Mouse (Mus musculus) heart, adult 2 months (tissue): ENCODE measurements at regions not wholly inside any gene's neighbourhood (a gene's known extent, or its start where the extent isn't known, plus 50 kb on each side); places are given as distances from the start of the nearest gene placed in this dataset.

Experiments
- DNase-seq, 2 experiments: peaks; one replicate each; pipeline ENCODE4 v3.0.0; 2021
- H3K27ac ChIP-seq: fragments of 200-600 bp; 2 replicates; pipeline ENCODE4 v1.8.1; 2022
- H3K27me3 ChIP-seq: fragments of 200-500 bp; 2 replicates; pipeline ENCODE4 v1.6.1; 2012; ENCODE audit warnings: mild to moderate bottlenecking, low read length, inconsistent platforms, mixed read lengths; ENCODE audit not compliant: control insufficient read depth, insufficient read depth
- H3K36me3 ChIP-seq: fragments of 200-500 bp; 2 replicates; pipeline ENCODE4 v1.6.1; 2012; ENCODE audit warnings: low read length, inconsistent platforms; ENCODE audit not compliant: control insufficient read depth, insufficient read depth
- H3K4me1 ChIP-seq: fragments of 200-500 bp; 2 replicates; pipeline ENCODE4 v1.6.1; 2011; ENCODE audit warnings: low read length; ENCODE audit not compliant: control insufficient read depth, insufficient read depth
- H3K4me3 ChIP-seq: fragments of 200-600 bp; 2 replicates; pipeline ENCODE4 v1.8.1; 2022
- H3K79me2 ChIP-seq: fragments of 200-500 bp; replicated peaks from 2 replicates; pipeline ENCODE4 v1.6.1; 2012; ENCODE audit warnings: mild to moderate bottlenecking, inconsistent platforms, low read length, moderate library complexity, mixed read lengths; ENCODE audit not compliant: control insufficient read depth, insufficient read depth
- H3K9ac ChIP-seq: fragments of 200-500 bp; 2 replicates; pipeline ENCODE4 v1.6.1; 2012; ENCODE audit warnings: low read depth, mild to moderate bottlenecking, control low read depth, inconsistent platforms, low read length, mixed read lengths
- CTCF ChIP-seq: fragments of 200-600 bp; IDR thresholded peaks from 2 replicates; pipeline ENCODE4 v1.8.1; 2022; ENCODE audit warnings: antibody characterized with exemption, mild to moderate bottlenecking, moderate library complexity
- EP300 ChIP-seq: fragments of 200-500 bp; IDR thresholded peaks from 2 replicates; pipeline ENCODE4 v1.6.1; 2011; ENCODE audit warnings: low read depth, low read length, control low read depth; ENCODE audit not compliant: insufficient read depth
- POLR2A ChIP-seq: fragments of 200-500 bp; IDR thresholded peaks from 2 replicates; pipeline ENCODE4 v1.6.1; 2011; ENCODE audit warnings: mild to moderate bottlenecking, low read depth, low read length, control low read depth; ENCODE audit not compliant: insufficient read depth
- WGBS: fragments of 180-500 bp; shearing (Covaris S2); methylation state at CpG from one replicate; pipeline ENCODE4 v1.1.7; 2018; 5-methylcytosine and 5-hydroxymethylcytosine counted together
- intact Hi-C: fragments of 180-260 bp; cut with DNase I; formaldehyde crosslinking; loops from one replicate; pipeline ENCODE4 v1.15.1; 2025

DNA sequence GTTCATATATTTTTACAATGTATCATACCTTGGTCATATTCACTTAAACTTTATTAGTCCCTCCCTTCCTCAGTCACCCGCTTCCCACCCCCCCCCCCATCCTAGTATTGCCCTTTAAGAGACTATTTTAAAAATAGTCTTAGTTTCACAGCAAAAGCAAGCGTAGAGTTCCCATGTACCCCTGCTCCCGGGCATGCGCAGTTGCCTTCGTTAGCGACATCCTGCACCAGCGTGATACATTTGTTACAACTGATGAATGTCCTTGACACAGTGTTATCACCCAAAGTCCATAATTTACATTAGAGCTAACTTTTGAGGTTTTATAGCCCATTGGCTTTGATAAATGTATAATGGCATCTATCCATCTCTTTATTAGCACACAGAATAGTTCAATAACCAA lies 408.7 kb upstream of the Pmfbp1 start:
- H3K4me1 ChIP-seq: no peaks in the 10 kb centered on the region
- no peaks in the 10 kb centered on the region; the same call in 1 of the 2 replicates for H3K27me3 ChIP-seq
- no peak for DNase-seq
- no peaks in the 10 kb centered on the region for H3K36me3 ChIP-seq
- no peak for TF ChIP-seq EP300
- TF ChIP-seq CTCF: no peak
- TF ChIP-seq POLR2A: no peak
- no peak overlapping the region for H3K4me3 ChIP-seq
- WGBS: 93% methylated on average over 7 of the region's 7 CpGs
- no peak overlapping the region for H3K9ac ChIP-seq
- intact Hi-C loops: no loop called here
- no peak overlapping the region for H3K27ac ChIP-seq
- H3K79me2 ChIP-seq: no peaks in the 10 kb centered on the region

GRCm38 (mm10) chr8:109087781-109088180 lies 406.0 kb upstream of the Pmfbp1 start:
- Histone ChIP-seq H3K79me2 (no peaks in the 10 kb centered on the region), H3K36me3 (no peaks in the 10 kb centered on the region), H3K27me3 (no peaks in the 10 kb centered on the region), H3K27ac (no peak overlapping the region), H3K4me3 (no peak overlapping the region), H3K4me1 (no peaks in the 10 kb centered on the region), H3K9ac (no peak overlapping the region)
- 23% methylated on average over 1 of the region's 1 CpGs for WGBS
- intact Hi-C loops: no loop called here
- TF ChIP-seq EP300 (no peak), CTCF (no peak), POLR2A (no peak)
- no peak for DNase-seq

DNA sequence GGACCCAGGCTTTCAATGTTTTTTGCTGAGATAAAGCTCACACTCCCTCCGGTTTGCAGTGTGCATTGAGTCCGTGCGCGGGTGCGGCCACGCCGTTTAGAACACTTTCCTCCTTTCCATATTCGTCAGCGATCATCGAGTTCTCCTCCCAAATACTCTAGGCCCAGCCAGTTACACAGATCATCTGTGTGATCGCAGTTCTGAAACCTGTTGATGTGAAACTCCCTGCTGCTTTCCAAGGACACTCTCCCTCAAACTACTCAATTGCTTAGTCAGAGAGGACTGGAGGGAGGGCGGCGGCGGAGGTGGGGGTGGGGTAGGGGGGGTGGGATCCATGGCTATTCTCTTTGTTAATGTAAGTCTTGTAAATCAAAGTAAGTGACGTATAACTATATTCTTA lies 394.2 kb upstream of the Pmfbp1 start:
- intact Hi-C loops: no loop called here
- WGBS: 85% methylated on average over 15 of the region's 15 CpGs
- Histone ChIP-seq H3K27ac (no peak overlapping the region), H3K4me1 (no peaks in the 10 kb centered on the region), H3K27me3 (no peaks in the 10 kb centered on the region), H3K36me3 (no peaks in the 10 kb centered on the region), H3K9ac (no peak overlapping the region), H3K79me2 (no peaks in the 10 kb centered on the region), H3K4me3 (no peak overlapping the region)
- no peak for TF ChIP-seq POLR2A
- TF ChIP-seq EP300: no peak
- TF ChIP-seq CTCF: no peak
- DNase-seq: no peak

- no peak for DNase-seq
- TF ChIP-seq CTCF (no peak), EP300 (no peak), POLR2A (no peak)
- no peaks in the 10 kb centered on the region for H3K36me3 ChIP-seq
- intact Hi-C loops: no loop called here
- H3K27ac ChIP-seq: no peak overlapping the region
- H3K4me1 ChIP-seq: peaks cover 4% of the 10 kb centered on the region; the same call in 1 of the 2 replicates
- H3K9ac ChIP-seq: no peak overlapping the region
- no peaks in the 10 kb centered on the region for H3K79me2 ChIP-seq
- 86% methylated on average over 5 of the region's 5 CpGs for WGBS
- no peak overlapping the region for H3K4me3 ChIP-seq
- H3K27me3 ChIP-seq: no peaks in the 10 kb centered on the region
Observed at GRCm38 (mm10) chr8:109101416-109101815, 392.4 kb upstream of the Pmfbp1 start.

DNA sequence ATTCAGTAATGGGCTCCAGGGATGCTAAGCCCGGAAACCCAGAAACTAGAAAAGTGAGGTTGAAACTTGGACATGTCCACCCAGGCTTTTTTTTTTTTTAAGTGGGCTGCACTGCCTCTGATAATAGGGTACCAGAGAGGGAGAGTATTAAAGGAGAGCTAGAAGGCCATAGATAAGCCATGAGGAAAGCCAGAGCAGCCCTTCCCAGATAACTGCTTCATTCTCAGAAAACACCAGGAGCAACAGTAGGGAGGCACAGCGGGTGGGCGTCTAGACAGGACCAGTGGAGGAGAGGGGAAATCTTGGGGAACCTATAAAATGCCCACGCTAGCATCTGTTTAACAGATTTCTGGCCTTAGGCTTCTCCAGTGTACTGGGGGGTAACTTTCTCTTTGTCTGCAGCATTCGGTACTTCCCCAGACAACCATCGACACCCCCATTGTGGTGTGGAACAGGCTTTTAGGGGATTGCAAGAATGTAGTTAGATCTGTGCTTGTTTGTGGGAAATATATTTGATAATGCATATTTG lies 389.0 kb upstream of the Pmfbp1 start:
- no peak for TF ChIP-seq CTCF
- no peak for TF ChIP-seq EP300
- TF ChIP-seq POLR2A: no peak
- no peak overlapping the region for H3K9ac ChIP-seq
- H3K27ac ChIP-seq: no peak overlapping the region
- peaks cover 4% of the 10 kb centered on the region; the same call in 1 of the 2 replicates for H3K4me1 ChIP-seq
- H3K27me3 ChIP-seq: no peaks in the 10 kb centered on the region
- no peaks in the 10 kb centered on the region for H3K36me3 ChIP-seq
- intact Hi-C loops: no loop called here
- H3K4me3 ChIP-seq: no peak overlapping the region
- 33% methylated on average over 6 of the region's 6 CpGs for WGBS
- DNase-seq: no peak
- H3K79me2 ChIP-seq: no peaks in the 10 kb centered on the region

DNA sequence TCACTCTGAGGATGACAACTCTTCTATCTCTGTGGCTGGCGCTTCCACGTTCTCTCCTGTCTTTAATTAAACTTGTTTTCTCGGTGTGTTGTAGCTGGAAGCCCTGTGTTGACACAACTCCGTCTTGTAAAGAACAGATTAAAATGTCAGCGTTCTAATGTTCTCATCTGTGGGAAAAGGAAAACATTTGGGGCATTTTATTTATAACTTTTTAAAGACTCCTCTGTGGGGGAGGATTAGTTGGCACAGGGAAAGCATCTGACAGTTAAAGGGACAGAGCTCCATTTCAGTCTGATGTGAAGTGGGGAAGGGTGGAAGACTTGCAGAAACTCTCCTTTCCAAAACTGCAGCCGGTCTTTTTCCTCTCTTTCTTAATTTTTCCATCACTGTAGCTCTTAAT lies 388.1 kb upstream of the Pmfbp1 start:
- intact Hi-C loops: no loop called here
- Histone ChIP-seq H3K27ac (peak overlapping the region; percentile 40), H3K4me1 (peaks cover 4% of the 10 kb centered on the region; the same call in 1 of the 2 replicates), H3K27me3 (no peaks in the 10 kb centered on the region), H3K4me3 (0 out of 2 replicates have a peak overlapping the region, but pooled peaks have one; percentile 5), H3K36me3 (no peaks in the 10 kb centered on the region), H3K79me2 (no peaks in the 10 kb centered on the region), H3K9ac (no peak overlapping the region)
- DNase-seq: no peak
- 5% methylated on average over 6 of the region's 6 CpGs for WGBS
- no peak for TF ChIP-seq CTCF
- TF ChIP-seq POLR2A: no peak
- TF ChIP-seq EP300: no peak
